Comparison of ENCODE assay signal across 9 mouse cellular contexts in genomic region chr3:36635449-36635848, GRCm38 (mm10). TPM values are rescaled to one million over a fixed set of nuclear protein-coding genes. Genes with fewer than 3 reads are reported as not detected.
A peak's percentile ranks its signal among the peaks of the same experiment; 100 is the strongest.
DNase-seq lines count a peak whose midpoint lies in the region; ATAC-seq and TF ChIP-seq lines count a peak whose summit lies in the region.
"Had no signal": no experiment of that assay in that cellular context is flagged by ENCODE, and none has a peak within 500 bp of the region (broad histone marks: within the 10 kb centered on the region; RNA-seq: fewer than 3 reads in every experiment).

No protein-coding gene starts in this region.

- WGBS in kidney, postnatal 0 days = 15% methylated on average over 4 of the region's 4 CpGs
- WGBS in embryonic facial prominence, embryonic 11.5 days = 8% methylated on average over 4 of the region's 4 CpGs
- WGBS in midbrain, embryonic 11.5 days = 24% methylated on average over 4 of the region's 4 CpGs

- peak; percentile 64 for DNase-seq in kidney, postnatal 0 days (ENCODE audit: low spot score)
- no peak for DNase-seq in kidney, adult 11 months
- DNase-seq in adrenal gland, postnatal 36 days = peak; percentile 14 to 32
- DNase-seq in embryonic facial prominence, embryonic 11.5 days (ENCODE audit: low spot score) = peak; percentile 45
- peak; percentile 64 to 70 for DNase-seq in kidney, postnatal 4 days
- no peak for DNase-seq in midbrain, embryonic 11.5 days (ENCODE audit: low spot score, missing footprints)
- DNase-seq in yolk sac, embryonic 10.5 days (ENCODE audit: low spot score) = peak; percentile 34
- no peak for DNase-seq in heart, adult 11 months

- H3K27me3 ChIP-seq in kidney, postnatal 0 days (ENCODE audit: insufficient read depth, low read length) = no peaks in the 10 kb centered on the region
- no peaks in the 10 kb centered on the region for H3K27me3 ChIP-seq in embryonic facial prominence, embryonic 11.5 days (ENCODE audit: control insufficient read depth, insufficient read depth, low read length)
- no peaks in the 10 kb centered on the region for H3K27me3 ChIP-seq in midbrain, embryonic 11.5 days (ENCODE audit: control insufficient read depth, insufficient read depth, low read length)

- peak; percentile 36; the same call in 1 of the 2 replicates for ATAC-seq in kidney, postnatal 0 days (replicated peaks; ENCODE audit: low FRiP score, low read depth)
- ATAC-seq in embryonic facial prominence, embryonic 11.5 days (replicated peaks; ENCODE audit: insufficient number of reproducible peaks, low FRiP score, low TSS enrichment, low read depth) = no peak
- ATAC-seq in midbrain, embryonic 11.5 days (ENCODE audit: low FRiP score) = peak; percentile 40; the same call in 1 of the 2 replicates

- H3K4me2 ChIP-seq in kidney, postnatal 0 days (ENCODE audit: low read length) = no peak overlapping the region
- H3K4me2 ChIP-seq in embryonic facial prominence, embryonic 11.5 days (ENCODE audit: low read depth, low read length) = no peak overlapping the region
- H3K4me2 ChIP-seq in midbrain, embryonic 11.5 days = no peak overlapping the region

- H3K9me3 ChIP-seq in kidney, postnatal 0 days (replicated peaks; ENCODE audit: low read length) = no peaks in the 10 kb centered on the region
- H3K9me3 ChIP-seq in embryonic facial prominence, embryonic 11.5 days (replicated peaks; ENCODE audit: control insufficient read depth, low read length) = no peaks in the 10 kb centered on the region
- no peaks in the 10 kb centered on the region for H3K9me3 ChIP-seq in midbrain, embryonic 11.5 days (ENCODE audit: control insufficient read depth, low read length)

- H3K4me3 ChIP-seq in kidney, postnatal 0 days (replicated peaks; ENCODE audit: low read depth, low read length) = no peak overlapping the region
- no peak overlapping the region for H3K4me3 ChIP-seq in embryonic facial prominence, embryonic 11.5 days (ENCODE audit: low read depth, low read length)
- H3K4me3 ChIP-seq in midbrain, embryonic 11.5 days (ENCODE audit: low read depth, low read length) = no peak overlapping the region

- TF ChIP-seq CTCF in kidney, postnatal 0 days (IDR thresholded peaks at IDR 0.05; ENCODE audit: low read depth) = peak; percentile 84

- no peak overlapping the region for H3K9ac ChIP-seq in kidney, postnatal 0 days (ENCODE audit: low read depth, low read length)
- no peak overlapping the region for H3K9ac ChIP-seq in embryonic facial prominence, embryonic 11.5 days (replicated peaks; ENCODE audit: low read length)
- no peak overlapping the region for H3K9ac ChIP-seq in midbrain, embryonic 11.5 days (ENCODE audit: low read length)

- H3K4me1 ChIP-seq in kidney, postnatal 0 days (replicated peaks; ENCODE audit: insufficient read depth, low read length) = no peaks in the 10 kb centered on the region
- no peaks in the 10 kb centered on the region for H3K4me1 ChIP-seq in embryonic facial prominence, embryonic 11.5 days (ENCODE audit: control insufficient read depth, insufficient read depth, low read length)
- no peaks in the 10 kb centered on the region for H3K4me1 ChIP-seq in midbrain, embryonic 11.5 days (ENCODE audit: control insufficient read depth, insufficient read depth, low read length)

- no peak overlapping the region for H3K27ac ChIP-seq in kidney, postnatal 0 days
- H3K27ac ChIP-seq in embryonic facial prominence, embryonic 11.5 days (replicated peaks; ENCODE audit: low read depth, low read length) = no peak overlapping the region
- no peak overlapping the region for H3K27ac ChIP-seq in midbrain, embryonic 11.5 days (ENCODE audit: low read depth, low read length)

- H3K36me3 ChIP-seq in kidney, postnatal 0 days (ENCODE audit: insufficient read depth, low read length) = no peaks in the 10 kb centered on the region
- no peaks in the 10 kb centered on the region for H3K36me3 ChIP-seq in embryonic facial prominence, embryonic 11.5 days (replicated peaks; ENCODE audit: control insufficient read depth, insufficient read depth, low read depth, low read length)
- no peaks in the 10 kb centered on the region for H3K36me3 ChIP-seq in midbrain, embryonic 11.5 days (ENCODE audit: control insufficient read depth, insufficient read depth, low read length)

RNA-seq across cellular contexts. Expression of gene Bbs7, which starts 22.2 kb away (rescaled TPM):
- polyA plus RNA-seq in kidney, postnatal 0 days (2015; fragmentation: Nextera tagmentation; extraction: Ambion mirVana) = 14.3 and 15.1 TPM in 2 replicates
- 10 to 100 TPM in 1 of 2 experiments, 1 to 10 TPM in 1; 7.9 to 10.7 TPM for total RNA-seq in adrenal gland, postnatal 36 days (2021)
- polyA plus RNA-seq in embryonic facial prominence, embryonic 11.5 days (2014; fragmentation: Nextera tagmentation; extraction: Ambion mirVana) = 16.6 and 16.9 TPM in 2 replicates
- 22.1 and 25.9 TPM in 2 replicates for polyA plus RNA-seq in midbrain, embryonic 11.5 days (2014; fragmentation: Nextera tagmentation; extraction: Ambion mirVana)

RNA-seq across cellular contexts. Expression of gene Trpc3, which starts 54.5 kb away (rescaled TPM):
- 5.5 and 6.0 TPM in 2 replicates for polyA plus RNA-seq in kidney, postnatal 0 days (2015; fragmentation: Nextera tagmentation; extraction: Ambion mirVana)
- 1 to 10 TPM; 2.1 to 2.6 TPM for total RNA-seq in adrenal gland, postnatal 36 days (2021)
- polyA plus RNA-seq in embryonic facial prominence, embryonic 11.5 days (2014; fragmentation: Nextera tagmentation; extraction: Ambion mirVana) = 4.2 and 5.5 TPM in 2 replicates
- polyA plus RNA-seq in midbrain, embryonic 11.5 days (2014; fragmentation: Nextera tagmentation; extraction: Ambion mirVana) = 4.3 and 4.5 TPM in 2 replicates
- total RNA-seq: hematopoietic stem cell, adult 5-6 weeks had no signal

Comparison
In these comparisons a context has a peak if more than half of its experiments do, and no peak if none do; other contexts are left out.
1. DNase-seq: peak in kidney, postnatal 0 days (single experiment), adrenal gland, postnatal 36 days (2 of 2), embryonic facial prominence, embryonic 11.5 days (single experiment), kidney, postnatal 4 days (2 of 2) and yolk sac, embryonic 10.5 days (single experiment); none in kidney, adult 11 months (single experiment), midbrain, embryonic 11.5 days (single experiment) and heart, adult 11 months (single experiment).